Mouse (Mus musculus): ENCODE data around the gene Gm10282. TPM values are rescaled to one million over a fixed set of nuclear protein-coding genes. Genes with fewer than 3 reads are reported as not detected.

The Gm10282 gene
- 12.0 and 12.3 TPM in 2 replicates for polyA plus RNA-seq (2015; fragmentation: Nextera tagmentation; extraction: Ambion mirVana)

GRCm38 (mm10) chr8:72305210-72305905 lies at the start of gene Gm10282:
TSS of gene Gm10282 (minus strand) at chr8:72305260.

DNA sequence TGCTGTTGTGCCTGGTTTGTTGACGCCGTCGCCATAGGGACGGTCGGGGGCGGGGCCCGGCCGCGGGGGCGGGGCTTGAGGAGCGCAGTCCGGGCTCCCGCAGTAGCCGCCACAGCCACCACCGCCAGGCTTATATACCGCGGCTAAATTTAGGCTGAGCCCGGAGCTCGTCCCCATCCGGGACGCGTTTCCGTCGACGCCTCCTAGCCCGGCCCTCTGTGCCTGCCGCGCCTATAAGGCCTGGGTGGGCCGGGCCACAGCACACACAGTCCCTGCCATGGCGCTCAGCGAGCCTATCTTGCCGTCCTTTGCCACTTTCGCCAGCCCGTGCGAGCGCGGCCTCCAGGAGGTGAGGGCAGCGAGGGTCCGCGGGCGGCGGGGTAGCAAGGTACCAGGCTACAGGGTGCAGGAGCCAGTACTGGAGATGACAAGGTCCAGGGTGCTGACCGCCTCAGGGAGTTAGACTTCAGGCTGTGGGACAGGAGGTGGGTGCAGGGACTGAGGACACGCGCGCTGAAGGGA lies 13.8 kb upstream of the Gm10282 start, which contains the start of gene Klf2:
Gene Klf2, plus strand, starts transcription at position 233 of the 522 bp plus-strand sequence.

Other genes with a start within 250 kb of the Gm10282 start
- 0.06 and 0.07 TPM in 2 replicates for gene Olfr373, start 222.1 kb downstream of the Gm10282 start, polyA plus RNA-seq (2015; fragmentation: Nextera tagmentation; extraction: Ambion mirVana)
- gene Olfr374, start 198.2 kb downstream of the Gm10282 start, polyA plus RNA-seq (2015; fragmentation: Nextera tagmentation; extraction: Ambion mirVana), result 0.04 TPM in 1 of 2 replicates, not detected in the other
- gene Tpm4, start 170.3 kb downstream of the Gm10282 start, polyA plus RNA-seq (2015; fragmentation: Nextera tagmentation; extraction: Ambion mirVana), result 196 and 211 TPM in 2 replicates
- 58.0 and 61.8 TPM in 2 replicates for gene Rab8a, start 144.1 kb downstream of the Gm10282 start, polyA plus RNA-seq (2015; fragmentation: Nextera tagmentation; extraction: Ambion mirVana)
- 2.7 and 3.6 TPM in 2 replicates for gene Hsh2d, start 115.6 kb downstream of the Gm10282 start, polyA plus RNA-seq (2015; fragmentation: Nextera tagmentation; extraction: Ambion mirVana)
- 0.26 and 0.39 TPM in 2 replicates for gene Cib3, start 92.4 kb downstream of the Gm10282 start, polyA plus RNA-seq (2015; fragmentation: Nextera tagmentation; extraction: Ambion mirVana)
- not detected in 2 replicates for gene Gm11034, start 91.6 kb downstream of the Gm10282 start, polyA plus RNA-seq (2015; fragmentation: Nextera tagmentation; extraction: Ambion mirVana)
- 52.6 and 55.1 TPM in 2 replicates for gene Fam32a, start 85.5 kb downstream of the Gm10282 start, polyA plus RNA-seq (2015; fragmentation: Nextera tagmentation; extraction: Ambion mirVana)
- 68.3 and 74.6 TPM in 2 replicates for gene Ap1m1, start 65.2 kb downstream of the Gm10282 start, polyA plus RNA-seq (2015; fragmentation: Nextera tagmentation; extraction: Ambion mirVana)
- gene Klf2, start 13.8 kb upstream of the Gm10282 start, polyA plus RNA-seq (2015; fragmentation: Nextera tagmentation; extraction: Ambion mirVana), result 18.5 and 24.5 TPM in 2 replicates
- gene Eps15l1, start 116.2 kb upstream of the Gm10282 start, polyA plus RNA-seq (2015; fragmentation: Nextera tagmentation; extraction: Ambion mirVana), result 18.2 and 19.9 TPM in 2 replicates
- gene Calr3, start 138.6 kb upstream of the Gm10282 start, polyA plus RNA-seq (2015; fragmentation: Nextera tagmentation; extraction: Ambion mirVana), result 0.68 and 0.87 TPM in 2 replicates
- gene 1700030K09Rik, start 138.6 kb upstream of the Gm10282 start, polyA plus RNA-seq (2015; fragmentation: Nextera tagmentation; extraction: Ambion mirVana), result 3.8 and 5.7 TPM in 2 replicates
- gene Cherp, start 170.0 kb upstream of the Gm10282 start, polyA plus RNA-seq (2015; fragmentation: Nextera tagmentation; extraction: Ambion mirVana), result 22.4 and 24.3 TPM in 2 replicates
- 9.0 and 10.6 TPM in 2 replicates for gene Slc35e1, start 187.4 kb upstream of the Gm10282 start, polyA plus RNA-seq (2015; fragmentation: Nextera tagmentation; extraction: Ambion mirVana)
- 9.3 and 9.9 TPM in 2 replicates for gene Med26, start 243.0 kb upstream of the Gm10282 start, polyA plus RNA-seq (2015; fragmentation: Nextera tagmentation; extraction: Ambion mirVana)